In the genomic region with DNA sequence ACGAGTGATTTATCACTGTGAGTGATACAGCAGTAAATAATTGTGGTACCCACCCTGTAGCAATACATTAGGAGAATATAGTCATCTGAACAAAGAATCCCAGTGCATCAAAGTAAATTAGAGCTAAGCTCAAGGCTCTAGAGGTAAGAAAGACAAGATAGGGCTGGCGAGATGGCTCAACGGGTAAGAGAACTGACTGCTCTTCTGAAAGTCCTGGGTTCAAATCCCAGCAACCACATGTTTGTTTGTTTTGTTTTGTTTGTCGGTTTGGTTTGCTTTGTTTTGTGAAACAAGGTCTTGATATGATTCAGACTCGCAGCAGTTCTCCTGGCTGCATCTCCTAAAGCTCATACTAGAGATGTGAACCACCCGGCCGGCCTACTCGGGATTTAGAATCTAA, we compare ENCODE assay signal across 8 mouse cellular contexts. TPM values are rescaled to one million over a fixed set of nuclear protein-coding genes. Genes with fewer than 3 reads are reported as not detected.
DNase-seq lines count a peak whose midpoint lies in the region; ATAC-seq and TF ChIP-seq lines count a peak whose summit lies in the region.

No protein-coding gene starts in this region.

- H3K4me3 ChIP-seq in erythroblast, embryonic 14.5 days (replicated peaks) = peak overlapping the region; percentile 42
- H3K4me3 ChIP-seq in liver, adult 2 months (ENCODE audit: insufficient read depth, low read depth, low read length) = peak overlapping the region; percentile 59
- peak overlapping the region; percentile 82 for H3K4me3 ChIP-seq in E14TG2a.4 (replicated peaks; ENCODE audit: low read length)
- H3K4me3 ChIP-seq in hindbrain, embryonic 15.5 days = 0 out of 2 replicates have a peak overlapping the region, but pooled peaks have one; percentile 45

- no peaks in the 10 kb centered on the region for H3K27me3 ChIP-seq in erythroblast, embryonic 14.5 days (ENCODE audit: control insufficient read depth)
- H3K27me3 ChIP-seq in liver, adult 2 months (ENCODE audit: control insufficient read depth, insufficient read depth, low read length) = no peaks in the 10 kb centered on the region
- H3K27me3 ChIP-seq in E14TG2a.4 (ENCODE audit: insufficient read depth, low read length) = no peaks in the 10 kb centered on the region
- H3K27me3 ChIP-seq in hindbrain, embryonic 15.5 days = no peaks in the 10 kb centered on the region

- H3K27ac ChIP-seq in liver, adult 2 months (replicated peaks; ENCODE audit: insufficient read depth, low read depth, low read length) = peak overlapping the region; percentile 100
- H3K27ac ChIP-seq in hindbrain, embryonic 15.5 days (replicated peaks) = no peak overlapping the region

- no peaks in the 10 kb centered on the region for H3K36me3 ChIP-seq in erythroblast, embryonic 14.5 days (ENCODE audit: control insufficient read depth)
- H3K36me3 ChIP-seq in liver, adult 2 months (ENCODE audit: control insufficient read depth, insufficient read depth, low read length) = peaks cover 32% of the 10 kb centered on the region
- H3K36me3 ChIP-seq in E14TG2a.4 (ENCODE audit: insufficient read depth, low read length) = no peaks in the 10 kb centered on the region
- H3K36me3 ChIP-seq in hindbrain, embryonic 15.5 days = no peaks in the 10 kb centered on the region

- 29% methylated on average over 8 of the region's 8 CpGs for WGBS in liver, adult 2 months
- 89% methylated on average over 8 of the region's 8 CpGs for WGBS in hindbrain, embryonic 15.5 days

- H3K9me3 ChIP-seq in erythroblast, embryonic 14.5 days (ENCODE audit: control insufficient read depth, low read length) = no peaks in the 10 kb centered on the region
- no peaks in the 10 kb centered on the region for H3K9me3 ChIP-seq in E14TG2a.4 (ENCODE audit: low read length)
- no peaks in the 10 kb centered on the region for H3K9me3 ChIP-seq in hindbrain, embryonic 15.5 days

- H3K4me2 ChIP-seq in hindbrain, embryonic 15.5 days = no peak overlapping the region

- peaks cover 5% of the 10 kb centered on the region; the same call in 1 of the 2 replicates for H3K79me2 ChIP-seq in liver, adult 2 months (ENCODE audit: control insufficient read depth, insufficient read depth, low read length)

- no peak for DNase-seq in liver, adult 2 months (ENCODE audit: extremely low read depth, low read depth, low spot score)
- no peak for DNase-seq in liver
- no peak for DNase-seq in natural killer cell, adult 2 months (ENCODE audit: low spot score in 2 of 2)

- no peak for TF ChIP-seq POLR2A in liver, adult 2 months (IDR thresholded peaks at IDR 0.05; ENCODE audit: extremely low read depth, insufficient read depth, low read length)

- no peak for ATAC-seq in erythroblast, adult 5-6 weeks (replicated peaks; ENCODE audit: low FRiP score, poor library complexity, severe bottlenecking)
- no peak for ATAC-seq in hindbrain, embryonic 15.5 days (ENCODE audit: low FRiP score, low read depth)
- ATAC-seq in monocyte, adult 5-6 weeks (replicated peaks; ENCODE audit: insufficient number of reproducible peaks, low FRiP score, low TSS enrichment, poor library complexity, severe bottlenecking) = no peak

- peak overlapping the region; percentile 90 for H3K9ac ChIP-seq in liver, adult 2 months (ENCODE audit: low read depth, low read length)
- H3K9ac ChIP-seq in hindbrain, embryonic 15.5 days = no peak overlapping the region

- no peak for TF ChIP-seq CTCF in liver, adult 2 months (IDR thresholded peaks at IDR 0.05; ENCODE audit: low read depth, low read length)
- TF ChIP-seq CTCF in E14TG2a.4 (conservative IDR thresholded peaks at IDR 0.05; ENCODE audit: low read length) = no peak

- peaks cover 14% of the 10 kb centered on the region for H3K4me1 ChIP-seq in erythroblast, embryonic 14.5 days (ENCODE audit: control insufficient read depth)
- peaks cover 9% of the 10 kb centered on the region; the same call in 1 of the 2 replicates for H3K4me1 ChIP-seq in liver, adult 2 months (ENCODE audit: control insufficient read depth, insufficient read depth, low read length)
- peaks cover 11% of the 10 kb centered on the region for H3K4me1 ChIP-seq in E14TG2a.4 (replicated peaks; ENCODE audit: low read depth, low read length)
- 0 out of 2 replicates have a peak, but pooled peaks cover 4% of the 10 kb centered on the region for H3K4me1 ChIP-seq in hindbrain, embryonic 15.5 days (replicated peaks)

RNA-seq across cellular contexts. Expression of gene Podn, which starts 21.2 kb away (rescaled TPM):
- polyA plus RNA-seq in erythroblast, embryonic 14.5 days (2012) = 0.22 and 0.23 TPM in 2 replicates
- total RNA-seq in erythroblast, adult 5-6 weeks (2015; ENCODE audit: low replicate concordance) = not detected in 2 replicates
- total RNA-seq in erythroblast, adult 5-6 weeks (2017; ENCODE audit: low replicate concordance) = not detected in 2 replicates
- total RNA-seq in liver, adult 2 months (2014; rRNA removed) = 1.9 and 2.7 TPM in 2 replicates
- 2.9 and 3.8 TPM in 2 replicates for polyA plus RNA-seq in liver, adult 2 months (2012; rRNA removed)
- polyA plus RNA-seq in hindbrain, embryonic 15.5 days (2015; fragmentation: Nextera tagmentation; extraction: Ambion mirVana) = 0.69 and 0.83 TPM in 2 replicates
- total RNA-seq in monocyte, adult 5-6 weeks (2017) = 1.8 TPM in 1 of 3 replicates, not detected in the others

RNA-seq across cellular contexts. Expression of gene Scp2, which starts 27.3 kb away (rescaled TPM):
- polyA plus RNA-seq in erythroblast, embryonic 14.5 days (2012) = 3.0 and 3.9 TPM in 2 replicates
- total RNA-seq in erythroblast, adult 5-6 weeks (2015; ENCODE audit: low replicate concordance) = 78.6 and 95.5 TPM in 2 replicates
- total RNA-seq in erythroblast, adult 5-6 weeks (2017; ENCODE audit: low replicate concordance) = 74.2 and 99.8 TPM in 2 replicates
- total RNA-seq in liver, adult 2 months (2014; rRNA removed) = 2,678 and 3,000 TPM in 2 replicates
- polyA plus RNA-seq in liver, adult 2 months (2012; rRNA removed) = 1,138 and 1,579 TPM in 2 replicates
- 218 and 220 TPM in 2 replicates for polyA plus RNA-seq in hindbrain, embryonic 15.5 days (2015; fragmentation: Nextera tagmentation; extraction: Ambion mirVana)
- total RNA-seq in monocyte, adult 5-6 weeks (2017) = 304 to 385 TPM (median 344 TPM) in 3 replicates

RNA-seq across cellular contexts. Expression of gene Echdc2, which starts 47.7 kb away (rescaled TPM):
- polyA plus RNA-seq in erythroblast, embryonic 14.5 days (2012) = 0.08 and 0.18 TPM in 2 replicates
- not detected in 2 replicates for total RNA-seq in erythroblast, adult 5-6 weeks (2015; ENCODE audit: low replicate concordance)
- not detected in 2 replicates for total RNA-seq in erythroblast, adult 5-6 weeks (2017; ENCODE audit: low replicate concordance)
- 141 and 149 TPM in 2 replicates for total RNA-seq in liver, adult 2 months (2014; rRNA removed)
- 203 and 264 TPM in 2 replicates for polyA plus RNA-seq in liver, adult 2 months (2012; rRNA removed)
- 11.4 and 12.7 TPM in 2 replicates for polyA plus RNA-seq in hindbrain, embryonic 15.5 days (2015; fragmentation: Nextera tagmentation; extraction: Ambion mirVana)
- 0.49 TPM in 1 of 3 replicates, not detected in the others for total RNA-seq in monocyte, adult 5-6 weeks (2017)

Comparison
In these comparisons a context has a peak if more than half of its experiments do, and no peak if none do; other contexts are left out.
1. RNA of gene Echdc2, which starts 47.7 kb away (total RNA-seq): 141 to 149 TPM in liver, adult 2 months; not detected in erythroblast, adult 5-6 weeks and 0.49 TPM in monocyte, adult 5-6 weeks; every median in the first group is over 10 times any median in the second.
2. Peak in every context shown above with its lines, with median percentiles within 50 percentile points of each other: H3K4me3 ChIP-seq.